Mouse (Mus musculus) erythroblast, embryonic 14.5 days (primary cell): Measurements from ENCODE around the gene Wdr63.

Source experiments
- GATA1 ChIP-seq: IDR thresholded peaks from 2 replicates; pipeline ENCODE4 v1.6.1; 2012; ENCODE audit warnings: low read length, inconsistent platforms, mixed read lengths
- TAL1 ChIP-seq: IDR thresholded peaks from 3 replicates; pipeline ENCODE4 v1.6.1; 2012; ENCODE audit warnings: low read length, inconsistent platforms, mixed read lengths

DNA sequence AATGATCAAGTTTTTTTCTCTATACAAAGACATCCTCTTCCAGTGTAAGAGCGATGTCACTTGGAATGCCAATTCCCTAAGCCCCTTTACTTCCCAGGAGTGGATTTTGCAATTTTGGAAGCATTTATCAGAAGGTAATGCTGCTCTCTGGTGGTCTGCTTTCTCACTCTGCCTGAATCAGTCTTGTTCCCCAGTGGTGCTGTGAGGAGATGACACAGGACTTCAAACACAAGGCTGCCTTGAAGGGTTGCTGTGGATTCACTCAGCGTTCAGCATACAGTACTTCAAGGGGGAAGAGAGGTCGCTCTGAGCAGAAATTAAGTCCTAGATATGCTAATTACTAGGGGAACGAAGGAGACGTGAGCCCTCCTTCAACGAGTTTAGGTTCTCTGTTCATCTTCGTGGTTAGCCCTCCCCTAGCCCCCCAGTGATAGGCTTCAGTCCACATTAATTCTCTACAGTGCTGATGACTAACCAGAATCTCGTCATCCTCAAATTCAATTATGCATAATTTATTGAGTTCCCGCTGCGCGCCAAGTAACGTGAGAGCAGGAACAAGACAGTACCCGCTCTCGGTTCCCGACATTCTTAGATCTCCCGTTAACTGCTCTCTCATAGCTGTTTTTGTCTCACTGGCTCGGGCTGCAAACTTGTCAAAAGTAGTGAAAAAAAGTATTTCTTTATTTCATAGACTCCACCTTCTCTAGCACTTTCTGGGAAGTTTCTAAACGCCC lies 647 bp downstream of the Wdr63 start:
- TF ChIP-seq GATA1 (no peak), TAL1 (no peak)
